Mouse (Mus musculus): Measurements from ENCODE around the gene Gtf2e1.

DNA sequence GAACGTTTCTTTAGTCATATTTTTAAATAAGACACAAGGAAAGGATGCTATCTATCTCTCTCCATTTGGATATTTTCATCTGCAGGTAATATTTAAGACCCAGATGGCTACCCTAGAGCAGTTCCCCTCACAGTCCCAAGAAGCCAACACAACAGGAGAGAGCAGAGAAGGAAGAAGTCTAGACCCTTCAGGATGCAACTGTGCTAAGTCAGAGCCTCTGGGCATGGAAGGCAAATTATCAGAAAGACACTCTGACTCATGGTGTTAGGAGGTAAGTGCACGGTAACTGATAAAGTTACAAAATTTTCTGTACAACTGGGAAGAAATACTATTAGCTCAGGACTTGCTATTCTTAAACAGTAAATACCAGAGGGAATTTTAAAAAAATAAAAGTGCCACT, 20.9 kb downstream of the Gtf2e1 start:
- TF ChIP-seq POLR2A (IDR thresholded peaks at IDR 0.05; ENCODE audit: insufficient read depth, low read depth, low read length) = no peak
- no peak for TF ChIP-seq CTCF (IDR thresholded peaks at IDR 0.05)
- TF ChIP-seq EP300 (IDR thresholded peaks at IDR 0.05; ENCODE audit: insufficient read depth, low read depth, low read length) = no peak
